Mouse (Mus musculus) spleen, postnatal 4 days (tissue): Measurements from ENCODE around the gene Gm20708.

ENCODE experiments used
- DNase-seq, 2 experiments: peaks; one replicate each; pipeline ENCODE4 v3.0.0; 2022; ENCODE audit warnings: low spot score in 2 of 2

Gm20708 gene

GRCm38 (mm10) chr11:117865988-117866387 is 56.5 kb downstream of the Gm20708 start:
- DNase-seq = no peak

GRCm38 (mm10) chr11:117870688-117871365 is 61.4 kb downstream of the Gm20708 start:
- DNase-seq = peak; percentile 71 to 84

GRCm38 (mm10) chr11:117871376-117871775 is 61.9 kb downstream of the Gm20708 start:
- DNase-seq = no peak

GRCm38 (mm10) chr11:117871911-117872584 is 62.6 kb downstream of the Gm20708 start:
- DNase-seq = peak; percentile 57 to 78

GRCm38 (mm10) chr11:117872861-117873608 is 63.6 kb downstream of the Gm20708 start, which contains the start of gene Tha1:
Gene Tha1 (minus strand): TSS chr11:117873481.
- peak; percentile 45 to 79 for DNase-seq

GRCm38 (mm10) chr11:117874419-117874818 is 65.0 kb downstream of the Gm20708 start:
- no peak for DNase-seq

GRCm38 (mm10) chr11:117875681-117876080 is 66.2 kb downstream of the Gm20708 start:
- DNase-seq = no peak

GRCm38 (mm10) chr11:117877917-117878745 is 68.7 kb downstream of the Gm20708 start:
- peak; percentile 53 to 73 for DNase-seq

GRCm38 (mm10) chr11:117878892-117879291 is 69.4 kb downstream of the Gm20708 start:
- DNase-seq = no peak

GRCm38 (mm10) chr11:117879676-117880075 is 70.2 kb downstream of the Gm20708 start:
- DNase-seq = no peak

GRCm38 (mm10) chr11:117880336-117880976 is 71.0 kb downstream of the Gm20708 start:
- no peak for DNase-seq

GRCm38 (mm10) chr11:117880977-117881358 is 71.5 kb downstream of the Gm20708 start:
- DNase-seq = no peak

GRCm38 (mm10) chr11:117881787-117882186 is 72.3 kb downstream of the Gm20708 start:
- no peak for DNase-seq

- no peak for DNase-seq
Observed at GRCm38 (mm10) chr11:117882208-117882607, 72.7 kb downstream of the Gm20708 start.

- no peak for DNase-seq
Observed at GRCm38 (mm10) chr11:117886000-117886399, 76.5 kb downstream of the Gm20708 start.

GRCm38 (mm10) chr11:117888168-117888852 is 78.8 kb downstream of the Gm20708 start:
- no peak for DNase-seq

GRCm38 (mm10) chr11:117888853-117889822 is 79.7 kb downstream of the Gm20708 start:
- DNase-seq = no peak
